Mouse (Mus musculus): ENCODE data around the gene Nudt4.
A peak's percentile ranks its signal among the peaks of the same experiment; 100 is the strongest.
"Not testable (repeated sequence)": the region's sequence is repeated elsewhere in the genome, so short reads cannot be mapped to it uniquely, and the experiment has no call there.

Nudt4 gene

GRCm38 (mm10) chr10:95567550-95567949 is 3.6 kb upstream of the Nudt4 start:
- DNase-seq (ENCODE audit: low read depth): no peak

- DNase-seq (ENCODE audit: low read depth): no peak
These were observed 2.8 kb upstream of the Nudt4 start for GRCm38 (mm10) chr10:95566786-95567185.

GRCm38 (mm10) chr10:95565156-95565854 is 1.4 kb upstream of the Nudt4 start:
- DNase-seq (ENCODE audit: low read depth): peak; percentile 69

- peak; percentile 64 for DNase-seq (ENCODE audit: low read depth)
These were observed 796 bp downstream of the Nudt4 start for GRCm38 (mm10) chr10:95562859-95563841.

GRCm38 (mm10) chr10:95562395-95562794 is 1.6 kb downstream of the Nudt4 start:
- no peak for DNase-seq (ENCODE audit: low read depth)

GRCm38 (mm10) chr10:95561616-95562015 is 2.3 kb downstream of the Nudt4 start:
- DNase-seq (ENCODE audit: low read depth): no peak

GRCm38 (mm10) chr10:95560394-95560983 is 3.5 kb downstream of the Nudt4 start:
- DNase-seq (ENCODE audit: low read depth): no peak

GRCm38 (mm10) chr10:95559426-95559825 is 4.5 kb downstream of the Nudt4 start:
- no peak for DNase-seq (ENCODE audit: low read depth)

- DNase-seq (ENCODE audit: low read depth): peak; percentile 73
These were observed 6.6 kb downstream of the Nudt4 start for GRCm38 (mm10) chr10:95557337-95557828.

- no peak for DNase-seq (ENCODE audit: low read depth)
These were observed 8.1 kb downstream of the Nudt4 start for GRCm38 (mm10) chr10:95555866-95556265.

GRCm38 (mm10) chr10:95552326-95552725 is 11.6 kb downstream of the Nudt4 start:
- DNase-seq (ENCODE audit: low read depth): no peak

- peak; percentile 57 for DNase-seq (ENCODE audit: low read depth)
These were observed 12.2 kb downstream of the Nudt4 start for GRCm38 (mm10) chr10:95551752-95552151.

- DNase-seq (ENCODE audit: low read depth): peak; percentile 75
These were observed 13.4 kb downstream of the Nudt4 start for GRCm38 (mm10) chr10:95550506-95550905.

- not testable (repeated sequence) for DNase-seq (ENCODE audit: low read depth)
These were observed 14.9 kb downstream of the Nudt4 start for GRCm38 (mm10) chr10:95549080-95549479.

- DNase-seq (ENCODE audit: low read depth): no peak
These were observed 15.7 kb downstream of the Nudt4 start for GRCm38 (mm10) chr10:95548154-95548826.

GRCm38 (mm10) chr10:95546178-95546577 is 17.8 kb downstream of the Nudt4 start:
- no peak for DNase-seq (ENCODE audit: low read depth)

- no peak for DNase-seq (ENCODE audit: low read depth)
These were observed 18.9 kb downstream of the Nudt4 start for GRCm38 (mm10) chr10:95545051-95545450.

- DNase-seq (ENCODE audit: low read depth): no peak
These were observed 19.3 kb downstream of the Nudt4 start for GRCm38 (mm10) chr10:95544651-95545050.

GRCm38 (mm10) chr10:95544004-95544403 is 19.9 kb downstream of the Nudt4 start:
- no peak for DNase-seq (ENCODE audit: low read depth)

- no peak for DNase-seq (ENCODE audit: low read depth)
These were observed 20.6 kb downstream of the Nudt4 start for GRCm38 (mm10) chr10:95543377-95543776.

GRCm38 (mm10) chr10:95542916-95543315 is 21.0 kb downstream of the Nudt4 start:
- no peak for DNase-seq (ENCODE audit: low read depth)

- no peak for DNase-seq (ENCODE audit: low read depth)
These were observed 24.1 kb downstream of the Nudt4 start for GRCm38 (mm10) chr10:95539841-95540240.
